Mouse (Mus musculus) thymus, adult 2 months (tissue): ENCODE data around the gene Pik3r4.

Experiments
- CTCF ChIP-seq: fragments of 200-500 bp; IDR thresholded peaks from 2 replicates; pipeline ENCODE4 v1.5.1; 2012; ENCODE audit warnings: mild to moderate bottlenecking, control low read depth, low read length, moderate library complexity, borderline replicate concordance; ENCODE audit not compliant: control insufficient read depth, poor library complexity, insufficient read depth; ENCODE audit errors: extremely low read depth
- POLR2A ChIP-seq: fragments of 200-500 bp; IDR thresholded peaks from 2 replicates; pipeline ENCODE4 v1.6.1; 2012; ENCODE audit warnings: mild to moderate bottlenecking, low read length, control low read depth, moderate library complexity; ENCODE audit not compliant: control insufficient read depth, poor library complexity, insufficient read depth; ENCODE audit errors: extremely low read depth

- TF ChIP-seq CTCF = no peak
- TF ChIP-seq POLR2A = no peak
These were observed 8.8 kb upstream of the Pik3r4 start for GRCm38 (mm10) chr9:105633961-105634360.
